Mouse (Mus musculus) heart, embryonic 15.5 days (tissue): Measurements from ENCODE around the gene Twnk. TPM values are rescaled to one million over a fixed set of nuclear protein-coding genes. Genes with fewer than 3 reads are reported as not detected.

ENCODE experiments used
- ATAC-seq: fragments of 200-750 bp; cut with Nextera tagmentation; replicated peaks from 2 replicates; pipeline ENCODE4 v1.8.0; 2017; ENCODE audit warnings: low read depth, moderate TSS enrichment; ENCODE audit not compliant: insufficient number of reproducible peaks, insufficient read depth, low FRiP score
- H3K27ac ChIP-seq: fragments of 300-500 bp; sonication (generic); 2 replicates; pipeline ENCODE4 v1.5.1; 2015; ENCODE audit warnings: mild to moderate bottlenecking, inconsistent platforms
- H3K27me3 ChIP-seq: fragments of 300-500 bp; sonication (generic); 2 replicates; pipeline ENCODE4 v1.6.1; 2015; ENCODE audit warnings: inconsistent platforms
- H3K36me3 ChIP-seq: fragments of 300-500 bp; sonication (generic); 2 replicates; pipeline ENCODE4 v1.6.1; 2015; ENCODE audit warnings: mild to moderate bottlenecking, inconsistent platforms
- H3K4me1 ChIP-seq: fragments of 300-500 bp; sonication (generic); replicated peaks from 2 replicates; pipeline ENCODE4 v1.6.1; 2015; ENCODE audit warnings: inconsistent platforms
- H3K4me2 ChIP-seq: fragments of 300-500 bp; sonication (generic); 2 replicates; pipeline ENCODE4 v1.6.1; 2015; ENCODE audit warnings: inconsistent platforms, mild to moderate bottlenecking, moderate library complexity
- H3K4me3 ChIP-seq: fragments of 300-500 bp; sonication (generic); 2 replicates; pipeline ENCODE4 v1.5.1; 2015; ENCODE audit warnings: mild to moderate bottlenecking, inconsistent platforms
- H3K9ac ChIP-seq: fragments of 300-500 bp; sonication (generic); 2 replicates; pipeline ENCODE4 v1.6.1; 2015; ENCODE audit warnings: mild to moderate bottlenecking, inconsistent platforms
- H3K9me3 ChIP-seq: fragments of 300-500 bp; sonication (generic); replicated peaks from 2 replicates; pipeline ENCODE4 v1.6.1; 2016; ENCODE audit warnings: inconsistent platforms
- WGBS: fragments of 180-500 bp; shearing (Covaris S2); methylation state at CpG from one replicate; pipeline ENCODE4 v1.1.7; 2015; ENCODE audit warnings: mixed read lengths; 5-methylcytosine and 5-hydroxymethylcytosine counted together
- polyA plus RNA-seq: library from polyadenylated mRNA; unstranded; fragments of >200 nt; fragmentation: Nextera tagmentation; extraction: Ambion mirVana; gene quantifications from 2 replicates; pipeline ENCODE4 v1.2.1, GENCODE M21; 2015

Twnk gene
- polyA plus RNA-seq = 19.4 TPM in 2 replicates

- H3K27me3 ChIP-seq = no peaks in the 10 kb centered on the region
- H3K9me3 ChIP-seq = no peaks in the 10 kb centered on the region
Measured at GRCm38 (mm10) chr19:45005444-45005843, at the start of gene Twnk. TSS of gene Twnk (plus strand) at chr19:45005663.

GRCm38 (mm10) chr19:44959633-44960032 is 45.8 kb upstream of the Twnk start:
- no peak overlapping the region for H3K9ac ChIP-seq
- no peaks in the 10 kb centered on the region for H3K4me1 ChIP-seq
- WGBS = 96% methylated on average over 2 of the region's 2 CpGs
- no peaks in the 10 kb centered on the region for H3K27me3 ChIP-seq
- no peak overlapping the region for H3K4me2 ChIP-seq
- H3K27ac ChIP-seq = no peak overlapping the region
- H3K36me3 ChIP-seq = peaks cover 84% of the 10 kb centered on the region
- H3K9me3 ChIP-seq = no peaks in the 10 kb centered on the region
- no peak overlapping the region for H3K4me3 ChIP-seq
- ATAC-seq = no peak

More at GRCm38 (mm10) chr19:45005444-45005843, at the start of gene Twnk:
- Histone ChIP-seq H3K36me3 (peaks cover 21% of the 10 kb centered on the region), H3K4me1 (peaks cover 34% of the 10 kb centered on the region), H3K4me2 (peak within 1 kb of the TSS; percentile 88), H3K27ac (peak within 1 kb of the TSS; percentile 87), H3K4me3 (peak within 1 kb of the TSS; percentile 97), H3K9ac (peak within 1 kb of the TSS; percentile 85)
- 0 out of 2 replicates have a peak, but pooled peaks have one; percentile 0 for ATAC-seq
- WGBS = 9% methylated on average over 16 of the region's 16 CpGs

GRCm38 (mm10) chr19:44965978-44966377 is 39.5 kb upstream of the Twnk start:
- no peak for ATAC-seq
- no peak overlapping the region for H3K4me3 ChIP-seq
- H3K27me3 ChIP-seq = no peaks in the 10 kb centered on the region
- H3K27ac ChIP-seq = no peak overlapping the region
- 100% methylated on average over 1 of the region's 1 CpGs for WGBS
- no peaks in the 10 kb centered on the region for H3K9me3 ChIP-seq
- H3K36me3 ChIP-seq = peaks cover 83% of the 10 kb centered on the region
- H3K4me1 ChIP-seq = no peaks in the 10 kb centered on the region
- no peak overlapping the region for H3K9ac ChIP-seq
- no peak overlapping the region for H3K4me2 ChIP-seq

- Histone ChIP-seq H3K27me3 (no peaks in the 10 kb centered on the region), H3K4me1 (no peaks in the 10 kb centered on the region), H3K36me3 (peaks cover 82% of the 10 kb centered on the region), H3K4me2 (no peak overlapping the region), H3K4me3 (no peak overlapping the region), H3K9me3 (no peaks in the 10 kb centered on the region), H3K9ac (no peak overlapping the region), H3K27ac (no peak overlapping the region)
- 76% methylated on average over 3 of the region's 3 CpGs for WGBS
- ATAC-seq = no peak
Measured at GRCm38 (mm10) chr19:44968329-44968728, 37.1 kb upstream of the Twnk start.

GRCm38 (mm10) chr19:44976636-44977035 is 28.8 kb upstream of the Twnk start:
- Histone ChIP-seq H3K27me3 (no peaks in the 10 kb centered on the region), H3K9me3 (no peaks in the 10 kb centered on the region), H3K27ac (no peak overlapping the region), H3K4me2 (no peak overlapping the region), H3K4me3 (no peak overlapping the region), H3K4me1 (no peaks in the 10 kb centered on the region), H3K36me3 (peaks cover 93% of the 10 kb centered on the region), H3K9ac (no peak overlapping the region)
- ATAC-seq = no peak
- WGBS = 81% methylated on average over 6 of the region's 6 CpGs

- Histone ChIP-seq H3K4me3 (no peak overlapping the region), H3K9me3 (no peaks in the 10 kb centered on the region), H3K9ac (no peak overlapping the region), H3K36me3 (peaks cover 95% of the 10 kb centered on the region), H3K4me2 (no peak overlapping the region), H3K4me1 (no peaks in the 10 kb centered on the region), H3K27me3 (no peaks in the 10 kb centered on the region), H3K27ac (no peak overlapping the region)
- whole genome bisulfite sequencing = 80% methylated on average over 6 of the region's 6 CpGs
- ATAC-seq = no peak
Measured at GRCm38 (mm10) chr19:44977148-44977547, 28.3 kb upstream of the Twnk start.

GRCm38 (mm10) chr19:44980787-44981186 is 24.7 kb upstream of the Twnk start:
- 85% methylated on average over 2 of the region's 2 CpGs for WGBS
- no peak overlapping the region for H3K4me3 ChIP-seq
- H3K36me3 ChIP-seq = peaks cover 64% of the 10 kb centered on the region
- H3K4me2 ChIP-seq = no peak overlapping the region
- H3K9me3 ChIP-seq = no peaks in the 10 kb centered on the region
- no peaks in the 10 kb centered on the region for H3K4me1 ChIP-seq
- H3K27me3 ChIP-seq = no peaks in the 10 kb centered on the region
- no peak overlapping the region for H3K9ac ChIP-seq
- no peak overlapping the region for H3K27ac ChIP-seq
- ATAC-seq = no peak

GRCm38 (mm10) chr19:44982477-44983115 is 22.9 kb upstream of the Twnk start:
- no peak for ATAC-seq
- H3K9ac ChIP-seq = no peak overlapping the region
- 71% methylated on average over 7 of the region's 7 CpGs for WGBS
- no peaks in the 10 kb centered on the region for H3K9me3 ChIP-seq
- no peak overlapping the region for H3K27ac ChIP-seq
- H3K4me3 ChIP-seq = no peak overlapping the region
- peaks cover 46% of the 10 kb centered on the region for H3K36me3 ChIP-seq
- H3K4me2 ChIP-seq = no peak overlapping the region
- 0 out of 2 replicates have a peak, but pooled peaks cover 5% of the 10 kb centered on the region for H3K27me3 ChIP-seq
- H3K4me1 ChIP-seq = no peaks in the 10 kb centered on the region

- H3K9me3 ChIP-seq = no peaks in the 10 kb centered on the region
- H3K27ac ChIP-seq = no peak overlapping the region
- no peak overlapping the region for H3K9ac ChIP-seq
- H3K4me3 ChIP-seq = no peak overlapping the region
- 87% methylated on average over 6 of the region's 6 CpGs for WGBS
- H3K27me3 ChIP-seq = 0 out of 2 replicates have a peak, but pooled peaks cover 5% of the 10 kb centered on the region
- H3K4me1 ChIP-seq = peaks cover 3% of the 10 kb centered on the region
- no peak for ATAC-seq
- no peak overlapping the region for H3K4me2 ChIP-seq
- H3K36me3 ChIP-seq = peaks cover 39% of the 10 kb centered on the region
Measured at GRCm38 (mm10) chr19:44983366-44983765, 22.1 kb upstream of the Twnk start.

- Histone ChIP-seq H3K4me2 (no peak overlapping the region), H3K4me1 (peaks cover 10% of the 10 kb centered on the region), H3K9ac (no peak overlapping the region), H3K9me3 (no peaks in the 10 kb centered on the region), H3K27ac (no peak overlapping the region), H3K4me3 (no peak overlapping the region), H3K27me3 (0 out of 2 replicates have a peak, but pooled peaks cover 8% of the 10 kb centered on the region), H3K36me3 (peaks cover 30% of the 10 kb centered on the region)
- WGBS = 91% methylated on average over 4 of the region's 4 CpGs
- ATAC-seq = no peak
Measured at GRCm38 (mm10) chr19:44984420-44984819, 21.0 kb upstream of the Twnk start.

GRCm38 (mm10) chr19:44985159-44985988 is 20.1 kb upstream of the Twnk start:
- H3K36me3 ChIP-seq = peaks cover 21% of the 10 kb centered on the region
- no peak overlapping the region for H3K4me2 ChIP-seq
- H3K9me3 ChIP-seq = no peaks in the 10 kb centered on the region
- 45% methylated on average over 5 of the region's 5 CpGs for WGBS
- H3K4me1 ChIP-seq = peaks cover 16% of the 10 kb centered on the region
- H3K9ac ChIP-seq = no peak overlapping the region
- H3K27ac ChIP-seq = no peak overlapping the region
- no peak for ATAC-seq
- H3K4me3 ChIP-seq = no peak overlapping the region
- 0 out of 2 replicates have a peak, but pooled peaks cover 9% of the 10 kb centered on the region for H3K27me3 ChIP-seq
